Mouse (Mus musculus) heart, adult 11 months (tissue): ENCODE measurements around the gene Tmem232.
A peak's percentile ranks its signal among the peaks of the same experiment; 100 is the strongest.
"Not testable (repeated sequence)": the region's sequence is repeated elsewhere in the genome, so short reads cannot be mapped to it uniquely, and the experiment has no call there.

Experiments
- DNase-seq: peaks from one replicate; pipeline ENCODE4 v3.0.0; 2022

Gene Tmem232

GRCm38 (mm10) chr17:65540441-65541272, at the start of gene Tmem232:
Tmem232 (minus strand) TSS chr17:65540782.
- peak; percentile 97 for DNase-seq

DNA sequence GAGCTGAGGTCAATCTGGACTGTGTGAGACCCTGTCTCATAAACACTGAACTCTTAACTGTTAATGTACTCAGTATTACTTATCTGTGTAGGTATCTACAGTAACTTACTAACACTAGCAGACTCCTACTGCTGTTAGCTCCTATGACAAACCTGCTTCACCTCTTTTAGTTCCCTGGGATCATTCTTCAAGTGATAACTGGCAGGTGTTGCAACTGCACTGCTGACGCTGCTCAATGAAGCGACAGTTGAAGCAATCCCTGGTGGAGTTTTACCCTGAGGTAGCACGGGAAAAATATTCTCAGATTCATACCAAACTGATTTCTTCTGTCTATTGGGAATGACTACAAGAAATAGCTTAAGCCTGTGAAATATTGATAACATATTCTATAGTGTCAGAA, 46.3 kb upstream of the Tmem232 start:
- DNase-seq: no peak

GRCm38 (mm10) chr17:65581440-65581839, 40.9 kb upstream of the Tmem232 start:
- no peak for DNase-seq

DNA sequence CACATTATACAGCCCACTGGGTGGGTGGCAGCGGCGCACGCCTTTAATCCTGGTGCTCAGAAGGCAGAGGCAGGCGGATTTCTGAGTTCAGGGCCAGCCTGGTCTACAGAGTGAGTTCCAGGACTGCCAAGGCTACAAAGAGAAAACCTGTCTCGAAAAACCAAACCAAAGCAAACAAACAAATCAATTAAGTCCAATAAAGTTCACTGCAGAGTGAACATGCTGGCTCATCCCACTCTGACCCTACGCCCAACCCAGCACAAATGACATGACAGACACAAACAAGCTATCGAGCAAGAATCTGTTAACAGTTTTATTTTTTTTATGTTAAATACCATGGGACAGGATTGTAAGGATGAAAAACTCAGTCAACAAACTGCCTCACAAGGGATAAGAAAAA, 39.2 kb upstream of the Tmem232 start:
- DNase-seq: no peak

DNA sequence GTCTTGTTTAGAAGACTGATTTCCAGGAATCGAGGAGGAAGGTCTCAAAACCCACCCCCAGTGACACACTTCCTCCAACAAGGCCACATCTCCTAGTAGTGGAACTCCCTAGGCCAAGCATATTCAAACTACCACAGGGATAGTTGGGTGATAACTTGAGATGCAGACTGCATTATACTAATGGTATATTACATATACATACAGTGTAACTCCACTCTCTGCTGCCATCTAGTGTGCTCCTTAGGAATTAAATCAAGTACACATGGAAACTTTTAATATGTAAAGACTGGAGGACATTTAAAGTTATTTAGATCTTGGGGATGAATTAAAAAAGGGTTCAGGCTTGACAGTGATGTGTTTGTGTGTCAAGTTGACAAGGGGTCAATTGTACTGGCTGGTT, 34.8 kb upstream of the Tmem232 start:
- DNase-seq: peak; percentile 37

- DNase-seq: peak; percentile 54
Observed at GRCm38 (mm10) chr17:65574850-65575249, 34.3 kb upstream of the Tmem232 start.

- peak; percentile 94 for DNase-seq
Observed at GRCm38 (mm10) chr17:65571866-65572265, 31.3 kb upstream of the Tmem232 start.

DNA sequence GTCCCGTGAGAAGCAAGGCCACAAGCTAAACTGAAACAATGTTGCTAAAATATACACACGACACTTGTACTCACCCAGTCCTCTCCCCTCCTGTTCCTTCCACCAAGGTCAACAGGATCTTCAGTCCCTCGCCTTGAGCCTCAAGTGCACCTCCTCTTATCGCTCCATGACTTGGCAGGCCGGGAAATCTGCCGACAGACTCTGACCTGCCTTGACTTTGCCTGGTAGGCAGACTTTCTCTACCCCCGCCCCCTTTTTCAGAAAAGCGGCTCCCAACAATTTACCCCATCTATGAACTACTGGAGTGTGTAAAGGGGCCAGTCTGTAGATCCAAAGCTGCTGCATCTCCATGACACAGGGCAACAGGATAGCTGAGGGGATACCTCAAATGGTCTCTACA, 30.9 kb upstream of the Tmem232 start:
- DNase-seq: peak; percentile 81

GRCm38 (mm10) chr17:65564189-65564588, 23.6 kb upstream of the Tmem232 start:
- DNase-seq: peak; percentile 49

GRCm38 (mm10) chr17:65563345-65563744, 22.8 kb upstream of the Tmem232 start:
- DNase-seq: peak; percentile 86

DNA sequence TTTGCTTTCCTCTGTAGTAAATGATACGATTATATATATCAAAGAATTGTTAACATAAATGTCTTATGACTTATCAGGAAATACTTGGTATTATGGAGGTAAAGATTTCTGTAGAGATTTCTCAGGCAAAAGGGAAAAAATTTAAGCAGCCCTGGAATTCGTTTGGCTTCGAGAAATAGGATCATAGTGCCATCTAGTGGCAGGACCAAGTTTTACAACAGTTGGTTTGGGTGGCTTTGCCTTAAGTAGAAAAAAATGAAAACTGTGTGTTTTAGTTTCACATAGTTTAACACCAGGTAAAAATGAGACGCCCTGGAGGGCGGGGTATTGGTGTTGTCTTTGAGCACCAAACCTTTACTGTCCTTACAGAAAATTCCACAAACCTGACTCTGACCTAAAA, 22.2 kb upstream of the Tmem232 start:
- DNase-seq: peak; percentile 80

DNA sequence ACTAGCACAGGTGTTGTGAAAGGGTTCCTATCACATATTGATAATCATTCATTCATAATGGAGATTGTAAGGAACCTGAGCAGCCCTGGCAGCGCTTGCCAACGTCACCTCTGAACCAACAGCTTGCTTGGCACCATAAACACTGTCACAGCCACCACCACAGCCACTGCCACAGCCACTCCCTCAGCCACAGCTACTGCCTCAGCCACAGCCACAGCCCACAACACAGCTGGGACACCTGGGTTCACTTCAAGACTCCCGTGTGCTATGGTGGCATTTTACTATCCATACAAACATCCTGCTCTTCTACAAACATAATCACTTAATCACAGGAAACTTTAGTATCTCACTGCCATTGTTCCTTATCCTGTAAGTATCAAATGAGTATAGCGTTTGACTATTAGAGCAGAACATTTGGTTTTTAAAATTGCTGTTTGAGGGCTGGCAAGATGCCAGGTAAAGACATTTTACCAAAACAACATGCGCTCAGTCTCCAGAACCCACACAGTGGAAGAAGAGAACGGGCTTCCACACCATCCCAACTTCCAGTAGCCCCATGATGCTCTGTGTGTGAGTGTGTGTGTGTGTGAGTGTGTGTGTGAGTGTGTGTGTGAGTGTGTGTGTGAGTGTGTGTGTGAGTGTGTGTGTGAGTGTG, 20.9 kb upstream of the Tmem232 start:
- DNase-seq: no peak

DNA sequence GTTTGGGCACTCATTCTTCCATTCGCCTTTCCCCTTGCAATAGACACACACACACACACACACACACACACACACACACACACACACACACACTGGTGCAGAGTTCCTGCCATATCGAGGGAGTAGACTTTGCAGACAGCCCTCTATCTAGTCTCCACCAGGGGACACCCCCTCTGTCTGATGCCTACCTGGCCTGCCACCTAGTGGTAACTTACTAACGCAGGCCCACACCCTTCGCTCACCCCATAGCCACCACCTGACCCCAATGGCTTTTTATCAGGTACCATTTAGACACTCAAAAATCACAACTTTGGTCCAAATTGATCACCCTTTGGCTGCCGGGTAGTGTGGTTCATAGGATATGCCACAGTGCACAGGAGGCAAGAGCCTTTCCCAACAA, 18.7 kb upstream of the Tmem232 start:
- DNase-seq: peak; percentile 90

- DNase-seq: peak; percentile 87
Observed at GRCm38 (mm10) chr17:65558788-65559187, 18.2 kb upstream of the Tmem232 start.

- peak; percentile 93 for DNase-seq
Observed at GRCm38 (mm10) chr17:65558217-65558616, 17.6 kb upstream of the Tmem232 start.

- DNase-seq: peak; percentile 80
Observed at GRCm38 (mm10) chr17:65557212-65557611, 16.6 kb upstream of the Tmem232 start.

- DNase-seq: peak; percentile 93
Observed at GRCm38 (mm10) chr17:65556798-65557197, 16.2 kb upstream of the Tmem232 start.

- peak; percentile 70 for DNase-seq
Observed at GRCm38 (mm10) chr17:65552426-65552997, 11.9 kb upstream of the Tmem232 start.

GRCm38 (mm10) chr17:65550357-65550756, 9.8 kb upstream of the Tmem232 start:
- no peak for DNase-seq

DNA sequence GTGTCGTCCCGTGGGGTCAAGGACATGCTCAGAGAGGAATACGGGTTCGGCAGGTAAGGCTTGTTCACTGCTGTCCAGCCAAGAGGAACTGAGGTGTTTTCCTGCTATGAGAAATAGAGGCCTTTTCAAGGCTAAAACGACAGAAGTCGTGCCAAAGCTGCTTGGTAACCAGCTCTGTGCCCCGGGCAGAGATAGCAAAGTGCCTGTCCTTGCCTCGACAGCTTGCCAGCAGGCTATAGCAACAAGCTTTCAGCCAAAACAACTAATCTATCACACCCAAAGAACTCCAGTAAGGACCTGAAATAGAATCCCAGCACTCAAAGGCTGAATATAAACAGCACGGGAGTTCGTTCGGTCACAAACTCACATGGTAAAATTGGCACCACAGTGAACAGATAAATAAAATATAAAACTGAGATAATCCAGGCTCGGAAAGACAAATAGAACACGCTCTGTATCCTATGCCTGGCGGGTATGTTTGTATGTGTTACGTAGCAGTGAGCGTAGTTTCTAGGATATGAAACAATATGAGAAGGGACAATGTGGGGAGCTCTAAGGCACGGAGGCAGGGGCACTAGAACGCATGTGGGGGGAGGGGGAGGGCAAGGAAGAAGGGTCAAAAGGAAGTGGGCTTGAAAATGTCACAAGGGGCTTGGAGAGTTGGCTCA, 8.2 kb upstream of the Tmem232 start:
- DNase-seq: peak; percentile 96

GRCm38 (mm10) chr17:65546221-65546620, 5.6 kb upstream of the Tmem232 start:
- not testable (repeated sequence) for DNase-seq

GRCm38 (mm10) chr17:65536156-65536555, 4.4 kb downstream of the Tmem232 start:
- no peak for DNase-seq

- DNase-seq: peak; percentile 93
Observed at GRCm38 (mm10) chr17:65532381-65532780, 8.2 kb downstream of the Tmem232 start.
